Mouse (Mus musculus) megakaryocyte, embryonic 14.5 days (primary cell): Measurements from ENCODE around the gene Lmtk2.

Experiments
- FLI1 ChIP-seq: IDR thresholded peaks from 2 replicates; pipeline ENCODE4 v1.6.1; 2012; ENCODE audit warnings: low read length, inconsistent platforms, mixed read lengths
- GATA1 ChIP-seq: IDR thresholded peaks from 3 replicates; pipeline ENCODE4 v1.6.1; 2012; ENCODE audit warnings: mixed read lengths, low read length, inconsistent platforms, borderline replicate concordance

- no peak for TF ChIP-seq FLI1
- TF ChIP-seq GATA1 = no peak
These were observed 16.7 kb upstream of the Lmtk2 start for GRCm38 (mm10) chr5:144083521-144083920.
